Mouse (Mus musculus): ENCODE data around the gene Gm11992.

GRCm38 (mm10) chr11:9024782-9025181, 23.6 kb upstream of the Gm11992 start:
- TF ChIP-seq POLR2A (IDR thresholded peaks at IDR 0.05; ENCODE audit: control insufficient read depth, extremely low read depth, insufficient read depth, low read length, poor library complexity) (no peak), CTCF (IDR thresholded peaks at IDR 0.05; ENCODE audit: borderline replicate concordance, control insufficient read depth, extremely low read depth, insufficient read depth, low read length, poor library complexity) (no peak)
